In genomic region chr11:68647808-68648207, GRCm38 (mm10) we compare ENCODE assay signal across 18 mouse cellular contexts. TPM values are rescaled to one million over a fixed set of nuclear protein-coding genes. Genes with fewer than 3 reads are reported as not detected.
"Had no signal": no experiment of that assay in that cellular context is flagged by ENCODE, and none has a peak within 500 bp of the region (broad histone marks: within the 10 kb centered on the region; RNA-seq: fewer than 3 reads in every experiment).

No protein-coding gene starts in this region.

- H3K4me1 ChIP-seq: liver, embryonic 15.5 days; midbrain, embryonic 13.5 days; neural tube, embryonic 13.5 days; stomach, embryonic 15.5 days had no signal

- DNase-seq: liver, postnatal 0 days; lung, adult 2 months; lung, postnatal 14 days; lung, postnatal 36 days; right cerebral cortex, postnatal 14 days; thymus, adult 2 months; thymus, postnatal 25 days; thymus, postnatal 4 days had no signal

- H3K9ac ChIP-seq: liver, embryonic 15.5 days; liver, postnatal 0 days; midbrain, embryonic 13.5 days; midbrain, embryonic 15.5 days; neural tube, embryonic 13.5 days; stomach, embryonic 15.5 days had no signal

- H3K4me2 ChIP-seq: liver, embryonic 15.5 days; midbrain, embryonic 11.5 days; midbrain, embryonic 13.5 days; midbrain, embryonic 15.5 days; neural tube, embryonic 13.5 days; stomach, embryonic 15.5 days had no signal

- H3K27me3 ChIP-seq: midbrain, embryonic 13.5 days; midbrain, embryonic 15.5 days; neural tube, embryonic 13.5 days; stomach, embryonic 15.5 days had no signal

- H3K9me3 ChIP-seq: liver, embryonic 15.5 days; megakaryocyte, embryonic 14.5 days; midbrain, embryonic 13.5 days; midbrain, embryonic 15.5 days; neural tube, embryonic 13.5 days; stomach, embryonic 15.5 days had no signal

- ATAC-seq: liver, postnatal 0 days; midbrain, embryonic 13.5 days; midbrain, embryonic 15.5 days had no signal

- H3K36me3 ChIP-seq: liver, embryonic 15.5 days; midbrain, embryonic 13.5 days; midbrain, embryonic 15.5 days; neural tube, embryonic 13.5 days; stomach, embryonic 15.5 days had no signal

- H3K27ac ChIP-seq: liver, embryonic 15.5 days; macrophage; midbrain, embryonic 13.5 days; midbrain, embryonic 15.5 days; neural tube, embryonic 13.5 days; stomach, embryonic 15.5 days; stomach, postnatal 0 days had no signal

- H3K4me3 ChIP-seq: liver, embryonic 15.5 days; megakaryocyte, embryonic 14.5 days; midbrain, embryonic 13.5 days; midbrain, embryonic 15.5 days; neural tube, embryonic 13.5 days; stomach, embryonic 15.5 days had no signal

RNA-seq across cellular contexts. Expression of gene Myh10, which starts 43.6 kb away (rescaled TPM):
- total RNA-seq: neutrophil, adult 5-6 weeks had no signal
